Mouse (Mus musculus): ENCODE results near the gene Ndufa6. TPM values are rescaled to one million over a fixed set of nuclear protein-coding genes. Genes with fewer than 3 reads are reported as not detected.

The Ndufa6 gene
- polyA plus RNA-seq, 1 experiment, result 466 TPM

DNA sequence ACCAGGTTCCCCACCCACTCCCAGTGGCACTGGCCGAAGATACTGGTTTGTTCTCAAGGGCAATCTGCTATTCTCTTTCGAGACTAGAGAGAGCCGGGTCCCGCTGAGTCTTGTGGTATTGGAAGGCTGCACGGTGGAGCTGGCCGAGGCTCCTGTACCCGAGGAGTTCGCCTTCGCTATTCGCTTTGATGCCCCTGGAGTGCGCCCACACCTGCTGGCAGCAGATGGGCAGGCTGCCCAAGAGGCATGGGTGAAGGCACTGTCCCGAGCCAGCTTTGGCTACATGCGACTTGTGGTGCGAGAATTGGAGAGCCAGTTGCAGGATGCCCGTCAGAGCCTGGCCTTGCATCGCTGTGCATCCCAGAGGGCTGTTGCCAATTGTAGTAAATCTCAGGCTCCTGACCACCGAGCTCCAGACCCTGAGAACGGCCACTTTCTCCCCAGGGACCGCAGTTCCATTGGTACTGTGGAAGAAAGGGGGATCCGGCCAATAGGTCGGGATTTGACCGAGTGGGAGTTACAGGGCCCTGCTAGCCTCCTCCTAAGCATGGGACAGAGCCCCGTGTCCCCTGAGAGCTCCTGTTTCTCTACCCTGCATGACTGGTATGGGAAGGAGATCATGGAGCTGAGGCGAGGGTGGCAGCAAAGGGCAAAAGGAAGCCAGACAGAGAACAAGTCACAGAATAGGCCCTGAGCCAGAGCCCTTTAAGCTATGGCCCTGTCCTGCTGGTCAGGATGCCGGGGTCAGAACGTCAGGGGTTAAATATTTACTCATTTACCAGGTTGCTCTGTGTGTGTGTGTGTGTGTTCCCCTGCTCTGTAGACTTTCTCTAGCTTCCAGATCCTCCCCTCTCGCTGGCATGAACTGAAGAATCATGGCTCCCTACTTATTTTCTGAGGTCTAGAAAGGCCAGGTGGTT lies 10.5 kb downstream of the Ndufa6 start:
- Histone ChIP-seq H3K27ac (ENCODE audit: insufficient read depth, low read length) (no peak overlapping the region), H3K4me1 (ENCODE audit: control insufficient read depth, insufficient read depth, low read length) (peaks cover 4% of the 10 kb centered on the region), H3K4me3 (ENCODE audit: insufficient read depth, low read length) (no peak overlapping the region)
- TF ChIP-seq POLR2A (IDR thresholded peaks at IDR 0.05; ENCODE audit: extremely low read depth, insufficient read depth, low read length) (no peak), CTCF (IDR thresholded peaks at IDR 0.05; ENCODE audit: extremely low read depth, insufficient read depth, low read length) (no peak)

DNA sequence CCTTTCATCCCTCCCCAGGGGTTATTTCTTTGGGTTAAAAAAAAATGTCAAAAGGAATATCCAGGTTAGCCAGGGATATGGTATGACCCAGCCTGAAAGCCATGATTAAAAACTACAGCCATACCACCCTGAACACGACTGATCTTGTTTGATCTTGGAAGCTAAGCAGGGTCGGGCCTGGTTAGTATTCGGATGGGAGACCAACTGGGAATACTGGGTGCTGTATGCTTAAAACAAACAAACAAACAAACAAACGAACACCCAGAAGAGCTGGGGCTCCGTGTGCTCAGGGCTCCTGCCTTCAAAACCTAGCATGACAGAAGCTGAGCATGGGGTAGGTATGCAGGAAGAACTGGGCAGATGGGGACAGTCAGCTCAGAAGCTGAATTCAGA lies 11.6 kb downstream of the Ndufa6 start:
- Histone ChIP-seq H3K27ac (ENCODE audit: insufficient read depth, low read length) (no peak overlapping the region), H3K4me3 (ENCODE audit: insufficient read depth, low read length) (no peak overlapping the region), H3K4me1 (ENCODE audit: control insufficient read depth, insufficient read depth, low read length) (peaks cover 5% of the 10 kb centered on the region)
- TF ChIP-seq CTCF (IDR thresholded peaks at IDR 0.05; ENCODE audit: extremely low read depth, insufficient read depth, low read length) (no peak), POLR2A (IDR thresholded peaks at IDR 0.05; ENCODE audit: extremely low read depth, insufficient read depth, low read length) (no peak)

DNA sequence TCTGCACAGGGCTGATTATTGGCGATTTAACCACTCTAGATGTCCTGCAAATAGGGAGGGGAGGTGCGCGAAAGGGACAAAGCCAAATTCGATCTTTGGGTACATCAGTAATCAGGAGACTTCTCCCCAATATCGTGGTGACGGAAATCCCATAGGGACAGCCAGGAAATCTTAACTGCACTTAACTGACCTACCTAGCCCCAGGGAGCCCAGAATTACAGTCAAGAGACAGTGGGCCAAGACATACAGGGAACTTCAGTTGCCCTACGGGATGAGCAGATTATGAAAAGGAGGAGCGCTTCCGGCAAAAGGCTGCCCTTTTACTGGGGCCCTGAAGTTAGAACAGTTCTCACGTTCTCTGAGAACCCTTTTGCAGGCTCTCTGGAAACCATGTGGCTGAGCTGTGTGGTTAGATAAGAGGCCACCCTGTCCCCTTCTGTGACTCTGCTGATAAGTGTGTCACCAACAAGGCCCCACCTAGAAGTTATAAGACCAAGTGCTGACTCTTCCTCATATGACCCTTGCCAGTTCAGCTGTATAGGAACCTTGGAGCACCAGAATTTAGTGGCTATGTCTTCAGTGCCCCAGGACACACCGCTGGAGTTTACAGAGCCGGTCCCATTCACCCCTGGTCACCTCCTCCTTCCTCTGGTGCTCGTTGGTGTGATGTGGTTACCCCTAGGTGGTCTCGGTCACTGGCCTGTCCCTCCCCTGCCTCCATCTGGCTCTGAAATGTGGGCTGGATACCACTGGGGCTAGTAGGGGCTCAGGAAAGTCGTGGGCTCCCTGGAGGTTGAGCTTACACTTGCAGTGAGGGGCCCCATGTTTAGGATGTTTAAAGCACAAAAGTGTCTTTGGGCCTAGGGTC lies 12.2 kb downstream of the Ndufa6 start:
- Histone ChIP-seq H3K4me3 (ENCODE audit: insufficient read depth, low read length) (no peak overlapping the region), H3K4me1 (ENCODE audit: control insufficient read depth, insufficient read depth, low read length) (peaks cover 3% of the 10 kb centered on the region; the same call in 1 of the 2 replicates), H3K27ac (ENCODE audit: insufficient read depth, low read length) (no peak overlapping the region)
- TF ChIP-seq CTCF (IDR thresholded peaks at IDR 0.05; ENCODE audit: extremely low read depth, insufficient read depth, low read length), result no peak
- no peak for TF ChIP-seq POLR2A (IDR thresholded peaks at IDR 0.05; ENCODE audit: extremely low read depth, insufficient read depth, low read length)

DNA sequence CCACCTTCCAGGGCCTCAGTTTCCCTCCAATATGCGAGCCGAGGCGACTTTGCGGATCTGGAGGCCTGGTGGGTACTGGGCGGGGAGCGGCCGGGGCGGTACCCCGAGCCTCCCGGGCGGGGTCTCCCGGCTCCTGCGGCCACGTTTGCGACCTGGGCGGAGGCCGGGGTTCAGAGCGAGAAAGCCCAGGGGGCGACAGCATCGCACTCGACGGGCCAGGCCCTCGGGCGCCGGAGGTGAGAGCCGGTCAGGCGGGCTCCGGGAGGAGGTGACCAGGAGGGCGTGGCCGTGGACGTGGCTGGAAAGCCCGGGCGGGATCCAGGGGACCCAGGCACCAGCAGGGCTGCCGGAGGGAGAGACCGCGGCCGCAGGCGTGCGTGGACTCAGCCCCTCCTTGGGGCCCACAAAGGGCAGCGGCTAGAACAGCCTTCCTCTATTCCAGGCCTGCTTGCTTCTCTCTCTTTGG lies 13.1 kb downstream of the Ndufa6 start:
- TF ChIP-seq POLR2A (IDR thresholded peaks at IDR 0.05; ENCODE audit: extremely low read depth, insufficient read depth, low read length), result no peak
- TF ChIP-seq CTCF (IDR thresholded peaks at IDR 0.05; ENCODE audit: extremely low read depth, insufficient read depth, low read length), result no peak
- H3K4me1 ChIP-seq (ENCODE audit: control insufficient read depth, insufficient read depth, low read length), result peaks cover 3% of the 10 kb centered on the region; the same call in 1 of the 2 replicates
- H3K4me3 ChIP-seq (ENCODE audit: insufficient read depth, low read length), result no peak overlapping the region
- no peak overlapping the region for H3K27ac ChIP-seq (ENCODE audit: insufficient read depth, low read length)

DNA sequence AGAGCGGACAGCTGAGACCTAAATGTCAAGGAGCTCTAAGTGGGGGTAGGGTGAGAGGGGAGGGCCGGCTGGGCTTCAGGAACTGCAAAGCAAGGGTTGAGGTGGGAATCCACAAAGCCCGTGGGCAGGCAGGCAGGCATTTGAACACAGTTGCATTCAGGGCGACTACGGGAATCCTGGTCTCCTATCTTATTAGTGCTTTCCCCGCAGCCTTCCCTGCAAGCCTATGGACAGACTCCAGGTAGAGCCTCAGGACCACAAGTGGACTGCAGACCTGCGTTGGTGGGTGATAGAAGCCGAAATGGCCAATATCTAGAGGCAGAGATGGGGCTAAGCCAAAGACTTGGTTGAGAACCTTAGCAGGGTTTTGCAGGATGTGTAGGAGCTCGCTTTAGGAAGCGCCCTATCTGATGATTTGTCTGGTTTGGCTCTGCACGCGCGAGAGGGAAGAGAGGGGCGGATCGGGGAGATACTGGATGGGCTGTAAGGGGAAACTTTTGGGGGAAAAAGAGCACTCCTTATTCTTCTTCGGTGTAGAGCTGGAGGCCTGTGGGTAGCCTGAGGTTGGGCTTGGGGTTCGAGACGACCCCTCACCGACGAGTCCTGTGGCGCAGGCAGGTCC lies 13.6 kb downstream of the Ndufa6 start:
- no peak for TF ChIP-seq POLR2A (IDR thresholded peaks at IDR 0.05; ENCODE audit: extremely low read depth, insufficient read depth, low read length)
- TF ChIP-seq CTCF (IDR thresholded peaks at IDR 0.05; ENCODE audit: extremely low read depth, insufficient read depth, low read length), result no peak
- Histone ChIP-seq H3K4me1 (ENCODE audit: control insufficient read depth, insufficient read depth, low read length) (peaks cover 3% of the 10 kb centered on the region; the same call in 1 of the 2 replicates), H3K4me3 (ENCODE audit: insufficient read depth, low read length) (no peak overlapping the region), H3K27ac (ENCODE audit: insufficient read depth, low read length) (no peak overlapping the region)

DNA sequence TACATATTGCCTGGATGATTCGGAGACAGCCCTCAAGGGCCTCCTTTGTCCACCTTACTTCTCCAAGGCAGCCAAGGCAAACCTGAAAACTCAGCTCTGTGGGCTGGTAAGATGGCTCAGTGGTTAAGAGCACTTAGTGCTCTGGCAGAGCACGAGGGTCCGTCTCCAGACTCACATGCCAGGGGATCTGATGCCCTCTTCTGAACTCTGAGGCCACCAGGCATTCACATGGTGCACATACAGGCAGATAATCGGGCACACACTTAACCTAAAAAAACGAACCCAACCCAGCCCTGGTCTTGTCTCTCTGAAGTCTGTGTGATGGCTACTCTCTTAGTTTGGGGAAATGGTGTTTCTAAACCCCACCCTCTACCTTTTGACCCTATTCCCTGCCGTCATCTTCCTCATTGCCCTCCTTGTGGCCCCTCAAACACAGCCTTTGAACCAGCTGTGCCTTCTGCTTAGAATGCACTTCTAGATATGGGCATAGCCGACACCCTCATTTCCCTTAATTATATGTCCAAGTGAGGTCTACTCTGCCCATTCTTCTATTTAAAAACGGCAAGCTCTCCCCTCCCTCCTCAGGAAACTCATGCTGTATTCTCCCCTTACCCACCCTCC lies 14.4 kb downstream of the Ndufa6 start:
- Histone ChIP-seq H3K27ac (ENCODE audit: insufficient read depth, low read length) (no peak overlapping the region), H3K4me1 (ENCODE audit: control insufficient read depth, insufficient read depth, low read length) (peaks cover 3% of the 10 kb centered on the region; the same call in 1 of the 2 replicates), H3K4me3 (ENCODE audit: insufficient read depth, low read length) (no peak overlapping the region)
- TF ChIP-seq POLR2A (IDR thresholded peaks at IDR 0.05; ENCODE audit: extremely low read depth, insufficient read depth, low read length), result no peak

DNA sequence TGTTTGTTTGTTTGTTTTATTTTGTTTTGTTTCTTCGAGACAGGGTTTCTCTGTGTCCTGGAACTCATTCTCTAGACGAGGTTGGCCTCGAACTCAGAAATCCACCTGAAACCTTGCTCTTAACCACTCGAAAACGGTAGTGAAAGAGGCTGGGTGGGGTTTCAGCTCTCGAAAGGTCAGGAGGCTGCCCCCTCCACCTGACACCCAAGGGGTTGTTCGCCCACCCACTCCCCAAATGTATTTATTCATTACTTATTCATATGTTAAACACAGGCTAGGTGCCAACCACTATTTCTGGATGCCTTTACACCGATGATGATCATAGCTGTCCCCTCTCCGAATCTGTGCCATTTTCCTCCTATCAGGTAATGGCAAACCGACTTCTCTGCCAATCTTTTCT lies 15.0 kb downstream of the Ndufa6 start:
- Histone ChIP-seq H3K27ac (ENCODE audit: insufficient read depth, low read length) (no peak overlapping the region), H3K4me3 (ENCODE audit: insufficient read depth, low read length) (peak overlapping the region; percentile 68), H3K4me1 (ENCODE audit: control insufficient read depth, insufficient read depth, low read length) (peaks cover 3% of the 10 kb centered on the region; the same call in 1 of the 2 replicates)
- TF ChIP-seq CTCF (IDR thresholded peaks at IDR 0.05; ENCODE audit: extremely low read depth, insufficient read depth, low read length), result no peak
- no peak for TF ChIP-seq POLR2A (IDR thresholded peaks at IDR 0.05; ENCODE audit: extremely low read depth, insufficient read depth, low read length)

DNA sequence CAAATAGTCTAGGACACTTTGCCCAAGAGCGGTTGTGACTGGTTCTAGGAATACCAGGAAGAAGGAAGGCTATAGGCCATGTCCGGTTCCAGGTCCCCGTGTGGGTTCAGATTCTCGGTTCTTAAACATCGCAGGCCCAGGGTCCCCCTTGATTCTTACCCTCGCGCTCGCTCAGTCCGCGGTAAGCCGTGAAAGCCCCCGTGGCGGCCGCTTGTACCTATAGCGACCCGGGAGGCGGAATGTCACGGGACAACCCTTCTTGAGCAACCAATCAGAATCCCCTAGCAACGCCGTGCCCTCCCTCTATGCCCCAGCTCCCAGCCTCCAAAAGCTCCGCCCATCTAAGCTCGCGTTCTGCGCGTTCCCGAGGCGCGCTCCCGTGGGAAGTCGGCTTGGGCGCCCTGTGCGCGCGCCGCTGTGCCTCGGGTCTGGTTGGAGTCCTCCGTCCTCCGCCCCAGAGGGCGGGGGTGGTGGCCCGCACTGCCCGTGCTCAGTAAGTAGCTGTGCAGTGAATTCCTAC lies 15.5 kb downstream of the Ndufa6 start, which contains the start of the genes Naga, Pheta2 and Smdt1:
Gene Naga (minus strand): TSS at position 333 of the 520 bp plus-strand sequence.
Gene Pheta2 (plus strand): TSS at position 350 of the 520 bp plus-strand sequence.
Gene Smdt1 (plus strand): TSS at position 367 of the 520 bp plus-strand sequence.
- TF ChIP-seq CTCF (IDR thresholded peaks at IDR 0.05; ENCODE audit: extremely low read depth, insufficient read depth, low read length) (no peak), POLR2A (IDR thresholded peaks at IDR 0.05; ENCODE audit: extremely low read depth, insufficient read depth, low read length) (peak; percentile 33; the same call in 1 of the 2 replicates)
- Histone ChIP-seq H3K4me1 (ENCODE audit: control insufficient read depth, insufficient read depth, low read length) (peaks cover 3% of the 10 kb centered on the region; the same call in 1 of the 2 replicates), H3K27ac (ENCODE audit: insufficient read depth, low read length) (no peak within 1 kb of the TSS), H3K4me3 (ENCODE audit: insufficient read depth, low read length) (peak within 1 kb of the TSS; percentile 68)

Data from cortical plate, adult 2 months (tissue).